Mouse (Mus musculus): ENCODE measurements around the gene Pla2g6. TPM values are rescaled to one million over a fixed set of nuclear protein-coding genes. Genes with fewer than 3 reads are reported as not detected.

Pla2g6 gene
- polyA plus RNA-seq, 1 experiment from 2014 or later: 35.5 TPM

DNA sequence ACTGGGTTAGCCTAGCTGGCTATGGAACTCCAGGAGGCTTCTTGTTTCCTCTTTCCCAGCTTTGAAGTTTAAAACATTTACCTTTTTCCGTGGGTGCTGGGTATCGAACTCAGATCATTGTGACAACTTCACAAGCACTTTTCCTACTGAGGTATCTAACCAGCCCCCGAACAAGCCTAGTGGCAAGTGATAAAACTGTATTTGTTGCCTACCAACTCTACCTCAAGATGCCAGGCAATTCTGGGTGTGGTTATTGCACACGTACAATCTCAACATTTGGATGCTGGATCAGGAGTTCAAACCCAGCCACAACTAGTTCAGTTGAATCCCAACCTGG is 717 bp upstream of the Pla2g6 start:
- Histone ChIP-seq H3K9ac (0 out of 2 replicates have a peak overlapping the region, but pooled peaks have one; percentile 15), H3K9me3 (no peaks in the 10 kb centered on the region), H3K27ac (peak overlapping the region; percentile 94; the same call in 1 of the 2 replicates), H3K4me2 (peak overlapping the region; percentile 80; the same call in 1 of the 2 replicates), H3K4me1 (replicated peaks) (peaks cover 35% of the 10 kb centered on the region), H3K36me3 (no peaks in the 10 kb centered on the region), H3K4me3 (no peak overlapping the region; the same call in 1 of the 2 replicates), H3K27me3 (no peaks in the 10 kb centered on the region)
- WGBS: 93% methylated on average over 4 of the region's 4 CpGs
- no peak for ATAC-seq (ENCODE audit: low FRiP score)

DNA sequence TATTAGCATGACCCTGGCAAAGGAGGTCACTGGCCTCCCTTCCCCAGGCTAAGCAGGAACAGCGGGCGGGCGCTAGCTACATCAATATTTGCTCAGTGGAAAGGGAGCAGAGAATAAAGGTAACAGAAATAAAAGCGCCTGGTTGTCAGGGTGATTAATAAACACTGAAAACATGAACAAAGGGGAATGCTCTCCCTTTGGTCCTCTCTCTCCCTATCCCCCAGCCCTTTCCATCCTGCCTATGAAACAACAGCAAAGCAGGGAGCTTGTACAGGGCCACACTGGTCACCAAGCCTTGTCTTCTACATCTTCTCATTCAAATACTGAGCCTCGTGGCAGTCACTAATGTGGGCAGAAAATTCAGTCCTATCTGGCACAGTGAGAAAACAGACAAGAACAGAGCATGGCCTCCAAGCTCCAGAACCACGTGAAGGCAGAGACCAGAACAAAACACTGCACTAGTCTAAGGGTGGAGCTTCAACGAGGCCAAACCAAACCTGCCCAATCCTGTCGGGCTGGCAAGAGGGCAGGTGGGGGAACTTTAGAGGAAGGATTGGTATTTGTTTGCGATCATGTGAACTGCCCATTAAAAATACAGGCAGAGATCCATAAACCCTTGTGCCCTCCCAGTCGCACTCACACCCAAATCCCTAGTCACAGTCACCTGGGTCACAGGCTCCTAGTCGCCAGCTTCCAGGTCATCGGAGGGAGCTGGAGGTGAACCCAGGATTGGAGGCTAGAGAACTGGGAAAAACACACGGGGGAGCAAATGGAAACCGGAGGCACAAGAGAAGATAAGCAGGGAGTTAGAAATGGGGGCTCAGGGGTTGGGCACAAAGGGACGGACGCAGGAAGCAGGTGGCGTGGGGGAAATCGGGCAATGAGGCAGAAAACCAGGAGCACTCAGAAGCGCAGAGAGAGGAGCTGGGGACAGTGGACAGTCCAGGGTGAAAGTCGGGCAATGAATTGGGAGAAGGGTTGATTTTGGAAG is 924 bp downstream of the Pla2g6 start:
- no peaks in the 10 kb centered on the region for H3K27me3 ChIP-seq
- peak overlapping the region; percentile 80 for H3K4me2 ChIP-seq
- 6% methylated on average over 20 of the region's 20 CpGs for WGBS
- H3K4me1 ChIP-seq (replicated peaks): peaks cover 40% of the 10 kb centered on the region
- peak overlapping the region; percentile 56 for H3K4me3 ChIP-seq
- no peaks in the 10 kb centered on the region for H3K36me3 ChIP-seq
- peak; percentile 41 for ATAC-seq (ENCODE audit: low FRiP score)
- H3K9ac ChIP-seq: peak overlapping the region; percentile 80
- H3K9me3 ChIP-seq: no peaks in the 10 kb centered on the region
- H3K27ac ChIP-seq: peak overlapping the region; percentile 94

DNA sequence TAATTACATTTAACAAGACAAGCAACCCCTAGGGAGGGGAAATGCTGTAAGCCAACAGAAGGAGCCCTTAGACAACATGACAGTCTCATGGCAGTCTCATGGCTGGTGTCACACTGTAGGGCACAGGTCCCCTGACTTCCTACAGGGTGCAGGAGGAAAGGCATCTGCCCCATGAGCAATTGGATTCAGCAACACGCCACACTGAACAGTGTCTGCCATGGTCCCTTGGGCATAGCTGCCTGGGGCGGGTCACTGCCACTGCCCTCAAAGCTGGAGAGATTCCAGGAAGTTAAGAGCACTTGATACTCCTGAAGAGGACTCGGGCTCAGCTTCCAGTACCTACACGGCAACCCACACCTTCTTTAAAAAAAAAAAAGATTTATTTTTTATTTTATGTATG is 1.9 kb downstream of the Pla2g6 start:
- no peaks in the 10 kb centered on the region for H3K9me3 ChIP-seq
- no peak for ATAC-seq (ENCODE audit: low FRiP score)
- no peaks in the 10 kb centered on the region for H3K36me3 ChIP-seq
- H3K4me1 ChIP-seq (replicated peaks): peaks cover 40% of the 10 kb centered on the region
- H3K9ac ChIP-seq: no peak overlapping the region
- 54% methylated on average over 4 of the region's 4 CpGs for WGBS
- no peaks in the 10 kb centered on the region for H3K27me3 ChIP-seq
- peak overlapping the region; percentile 80 for H3K4me2 ChIP-seq
- no peak overlapping the region for H3K4me3 ChIP-seq
- peak overlapping the region; percentile 94 for H3K27ac ChIP-seq

DNA sequence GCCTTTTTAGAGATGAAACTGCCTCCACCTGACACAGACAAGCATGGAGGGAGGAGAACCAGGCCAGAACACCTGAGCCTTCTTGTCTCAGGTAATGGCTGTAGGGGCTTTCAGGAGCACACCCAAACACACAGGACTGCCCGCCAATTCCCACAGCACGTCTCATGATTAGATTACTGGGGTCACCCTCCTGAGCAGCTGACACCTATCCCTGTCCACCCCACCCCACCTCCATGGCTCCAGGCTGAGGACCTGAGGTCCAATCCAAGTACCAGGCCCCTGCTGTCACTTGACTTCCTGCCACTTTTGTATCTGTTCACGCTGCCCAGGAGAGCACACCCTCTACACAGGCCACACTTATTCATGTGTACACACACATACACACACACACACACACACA is 2.4 kb downstream of the Pla2g6 start:
- Histone ChIP-seq H3K9ac (peak overlapping the region; percentile 49; the same call in 1 of the 2 replicates), H3K4me2 (peak overlapping the region; percentile 80; the same call in 1 of the 2 replicates), H3K4me3 (no peak overlapping the region), H3K36me3 (no peaks in the 10 kb centered on the region), H3K9me3 (no peaks in the 10 kb centered on the region), H3K4me1 (replicated peaks) (peaks cover 40% of the 10 kb centered on the region), H3K27ac (peak overlapping the region; percentile 60; the same call in 1 of the 2 replicates), H3K27me3 (no peaks in the 10 kb centered on the region)
- WGBS: 84% methylated on average over 3 of the region's 3 CpGs
- ATAC-seq (ENCODE audit: low FRiP score): no peak

DNA sequence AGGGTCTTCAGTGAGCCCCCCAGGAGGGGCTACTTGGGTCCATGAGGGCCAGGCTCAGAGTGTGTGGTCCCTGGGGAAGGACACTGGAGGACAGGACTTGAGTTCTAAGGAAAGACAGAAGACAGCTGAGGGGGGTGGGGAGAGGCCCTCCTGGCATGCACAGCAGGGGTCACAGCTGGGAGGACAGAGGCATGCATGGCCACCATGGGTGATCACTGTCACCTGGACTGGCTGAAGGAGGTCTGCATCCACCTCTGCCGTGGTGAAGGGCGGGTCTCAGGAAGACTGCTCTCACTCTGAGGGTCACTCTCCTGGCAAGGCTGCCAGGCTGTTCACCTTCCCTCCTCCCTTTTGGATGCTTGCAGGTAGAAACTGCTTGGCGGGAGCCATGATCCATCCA is 3.8 kb downstream of the Pla2g6 start:
- Histone ChIP-seq H3K27me3 (no peaks in the 10 kb centered on the region), H3K9ac (no peak overlapping the region), H3K4me2 (no peak overlapping the region), H3K27ac (peak overlapping the region; percentile 31; the same call in 1 of the 2 replicates), H3K4me1 (replicated peaks) (peaks cover 40% of the 10 kb centered on the region), H3K9me3 (no peaks in the 10 kb centered on the region), H3K4me3 (no peak overlapping the region), H3K36me3 (no peaks in the 10 kb centered on the region)
- WGBS: 95% methylated on average over 3 of the region's 3 CpGs
- ATAC-seq (ENCODE audit: low FRiP score): no peak

DNA sequence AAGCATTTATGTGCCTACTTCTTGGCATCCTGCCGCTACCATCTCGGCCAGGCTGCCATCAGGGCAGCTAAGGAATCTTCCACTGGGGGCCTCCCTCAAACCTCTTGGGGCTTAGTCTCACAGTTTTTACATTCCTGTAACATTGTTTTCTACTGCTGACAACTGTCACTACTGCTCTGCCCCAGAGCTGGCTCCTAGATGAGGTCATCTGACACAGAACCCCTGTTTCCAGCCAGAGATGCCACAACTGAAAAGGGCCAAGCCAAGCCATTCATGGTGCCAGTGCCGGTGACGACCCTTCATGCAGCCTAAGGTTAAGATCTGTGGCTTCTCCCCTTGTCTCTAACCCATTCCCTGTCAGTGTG is 4.4 kb downstream of the Pla2g6 start:
- Histone ChIP-seq H3K27me3 (no peaks in the 10 kb centered on the region), H3K4me3 (no peak overlapping the region), H3K36me3 (no peaks in the 10 kb centered on the region), H3K9me3 (no peaks in the 10 kb centered on the region), H3K9ac (no peak overlapping the region), H3K4me1 (replicated peaks) (peaks cover 40% of the 10 kb centered on the region), H3K4me2 (no peak overlapping the region), H3K27ac (peak overlapping the region; percentile 31; the same call in 1 of the 2 replicates)
- WGBS: 74% methylated on average over 4 of the region's 4 CpGs
- no peak for ATAC-seq (ENCODE audit: low FRiP score)

DNA sequence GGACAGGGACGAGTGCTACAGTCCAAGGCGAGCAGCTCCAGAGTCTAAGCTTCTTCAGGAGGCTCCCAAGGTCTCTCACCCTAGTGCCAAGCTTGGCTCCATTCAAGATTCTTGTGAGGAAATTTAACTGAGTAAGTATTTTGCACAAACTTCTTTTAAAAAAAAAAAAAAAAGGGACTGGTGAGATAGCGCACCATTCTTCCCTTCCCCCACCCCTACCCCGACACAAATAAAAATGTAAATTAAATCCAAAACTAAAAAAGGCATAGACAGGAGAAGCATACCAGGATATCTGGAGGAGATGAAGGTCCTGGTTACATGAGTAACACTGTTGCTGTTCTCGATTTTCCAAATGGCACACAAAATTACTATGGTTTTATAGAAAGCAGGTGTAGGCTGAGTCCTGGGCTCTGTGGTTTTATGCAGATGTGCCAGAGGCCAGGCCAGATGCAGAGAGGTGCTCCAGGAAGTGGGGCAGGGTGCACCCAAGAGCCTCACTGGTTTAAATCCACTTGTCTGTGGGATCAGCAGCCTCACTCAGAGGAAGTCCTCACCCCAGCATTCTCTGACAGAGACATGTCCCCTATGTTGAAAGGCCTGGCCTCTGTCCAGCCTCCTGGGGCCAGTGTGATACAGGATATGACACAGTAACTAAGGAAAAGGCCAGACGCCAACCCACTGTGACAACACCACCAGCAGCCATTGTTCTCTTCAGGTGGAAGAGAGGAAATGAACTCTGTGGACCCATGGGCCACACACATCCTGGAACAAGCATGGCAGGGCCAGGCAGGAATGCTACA is 5.0 kb downstream of the Pla2g6 start:
- Histone ChIP-seq H3K27me3 (no peaks in the 10 kb centered on the region), H3K36me3 (no peaks in the 10 kb centered on the region), H3K4me1 (replicated peaks) (peaks cover 40% of the 10 kb centered on the region), H3K9ac (no peak overlapping the region), H3K9me3 (no peaks in the 10 kb centered on the region), H3K4me3 (no peak overlapping the region), H3K4me2 (no peak overlapping the region), H3K27ac (peak overlapping the region; percentile 31)
- ATAC-seq (ENCODE audit: low FRiP score): no peak
- 80% methylated on average over 6 of the region's 6 CpGs for WGBS

DNA sequence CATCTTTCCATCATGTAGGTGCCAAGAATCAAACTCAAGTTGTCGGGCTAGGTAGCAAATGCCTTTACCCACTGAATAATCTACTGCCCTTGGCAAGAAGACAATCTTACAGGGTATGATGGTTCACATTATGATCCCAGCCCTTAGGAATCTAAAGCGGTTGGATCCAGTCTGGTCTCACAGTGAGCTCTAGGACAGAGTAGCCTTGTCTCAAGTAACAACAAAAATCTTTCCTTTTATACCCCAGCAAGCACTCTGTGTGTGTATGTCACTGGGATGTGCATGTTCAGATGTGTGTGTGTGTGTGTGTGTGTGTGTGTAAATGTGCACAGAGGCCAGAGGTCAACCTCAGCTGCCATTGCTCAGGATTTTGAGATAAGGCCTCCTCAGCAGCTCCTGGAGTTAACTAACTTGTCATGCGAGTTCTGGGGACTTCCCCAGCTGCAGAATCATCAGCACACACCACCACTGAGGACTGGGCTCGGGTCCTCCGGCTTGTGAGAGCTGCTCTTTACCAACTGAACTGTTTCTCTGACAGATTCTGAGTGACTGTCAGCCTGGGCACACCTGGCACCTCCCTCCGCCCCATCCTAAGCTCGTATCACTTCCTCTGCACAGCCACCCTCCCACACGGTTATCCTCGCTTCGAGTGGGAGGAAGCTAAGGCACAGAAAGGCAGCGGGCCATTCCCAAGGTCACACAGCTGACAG is 5.8 kb downstream of the Pla2g6 start:
- Histone ChIP-seq H3K36me3 (peaks cover 3% of the 10 kb centered on the region), H3K4me1 (replicated peaks) (peaks cover 39% of the 10 kb centered on the region), H3K4me3 (no peak overlapping the region), H3K27ac (no peak overlapping the region), H3K4me2 (no peak overlapping the region), H3K27me3 (no peaks in the 10 kb centered on the region), H3K9me3 (no peaks in the 10 kb centered on the region), H3K9ac (no peak overlapping the region)
- 79% methylated on average over 11 of the region's 11 CpGs for WGBS
- no peak for ATAC-seq (ENCODE audit: low FRiP score)

DNA sequence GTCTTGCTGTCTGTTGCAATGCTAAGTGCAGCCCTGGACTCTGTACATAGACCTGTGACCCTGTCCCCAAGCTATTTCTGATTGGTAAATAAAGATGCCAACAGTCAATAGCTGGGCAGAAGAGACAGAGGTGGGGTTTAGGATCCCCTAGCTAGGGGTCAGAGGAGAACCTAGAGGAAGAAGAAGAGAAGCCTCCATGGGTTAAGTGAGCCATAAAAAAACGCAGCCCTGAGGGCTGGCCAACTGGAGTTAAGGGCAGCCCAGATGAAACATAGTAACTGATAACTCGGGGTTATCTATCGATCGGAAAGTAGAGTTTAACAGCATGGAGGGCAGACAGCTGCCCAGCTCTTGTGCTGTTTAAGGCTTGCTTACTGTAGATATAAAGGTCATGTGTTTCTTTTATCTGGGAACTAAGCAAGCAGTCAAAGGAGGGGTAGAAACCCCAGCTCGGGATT is 6.4 kb downstream of the Pla2g6 start:
- Histone ChIP-seq H3K4me1 (replicated peaks) (peaks cover 32% of the 10 kb centered on the region), H3K36me3 (peaks cover 8% of the 10 kb centered on the region), H3K9me3 (no peaks in the 10 kb centered on the region), H3K4me3 (no peak overlapping the region), H3K27ac (no peak overlapping the region), H3K27me3 (no peaks in the 10 kb centered on the region), H3K9ac (no peak overlapping the region), H3K4me2 (no peak overlapping the region)
- 84% methylated on average over 5 of the region's 5 CpGs for WGBS
- no peak for ATAC-seq (ENCODE audit: low FRiP score)

DNA sequence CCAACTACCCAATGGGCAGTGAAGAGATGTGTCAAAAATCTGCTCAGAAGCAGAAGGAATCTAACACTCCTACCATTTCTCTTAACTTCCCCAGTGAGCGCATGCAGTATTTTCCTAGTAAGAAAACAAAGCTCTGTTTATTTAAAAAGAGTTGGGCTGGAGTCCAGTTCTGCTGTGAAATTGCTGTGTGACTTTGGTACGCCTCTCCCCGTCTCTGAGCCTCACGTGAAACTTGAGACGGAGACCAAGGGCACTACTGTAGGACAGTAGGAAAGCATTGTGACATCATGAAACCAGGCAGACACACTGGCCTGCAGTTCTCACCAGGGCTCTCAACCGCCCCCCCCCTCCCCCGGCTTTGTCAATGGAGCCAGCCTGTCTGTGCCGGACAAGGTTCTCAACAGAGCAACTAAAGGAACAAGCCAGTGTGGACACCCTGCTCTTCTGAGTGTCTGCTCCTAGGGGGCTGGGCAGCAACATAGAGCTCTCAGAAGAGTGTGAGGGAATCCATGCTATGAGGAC is 14.3 kb downstream of the Pla2g6 start:
- Histone ChIP-seq H3K9ac (no peak overlapping the region), H3K36me3 (peaks cover 38% of the 10 kb centered on the region), H3K4me3 (no peak overlapping the region), H3K4me2 (no peak overlapping the region), H3K27ac (no peak overlapping the region), H3K4me1 (replicated peaks) (no peaks in the 10 kb centered on the region), H3K27me3 (no peaks in the 10 kb centered on the region), H3K9me3 (no peaks in the 10 kb centered on the region)
- 74% methylated on average over 8 of the region's 8 CpGs for WGBS
- no peak for ATAC-seq (ENCODE audit: low FRiP score)

DNA sequence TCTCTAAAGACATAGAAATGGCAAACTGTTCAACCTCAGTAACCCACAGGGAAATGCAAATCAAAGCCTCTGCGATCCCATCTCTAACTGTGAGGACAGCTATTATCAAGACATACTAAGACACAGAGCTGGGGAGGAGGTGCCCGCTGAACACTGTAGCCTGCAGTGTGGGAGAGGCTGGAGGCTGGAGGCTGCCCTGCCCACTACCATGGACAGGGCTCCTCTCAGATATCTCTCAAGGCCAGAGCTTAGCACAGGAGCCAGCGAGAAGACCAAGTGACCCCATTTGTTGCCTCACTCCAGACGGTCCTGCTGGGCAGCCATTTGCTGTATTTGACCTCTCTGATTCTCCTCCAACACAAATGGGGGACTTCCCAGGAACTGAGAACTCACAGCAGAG is 20.3 kb downstream of the Pla2g6 start:
- Histone ChIP-seq H3K4me2 (no peak overlapping the region), H3K27ac (no peak overlapping the region), H3K36me3 (peaks cover 52% of the 10 kb centered on the region), H3K4me3 (no peak overlapping the region), H3K9me3 (no peaks in the 10 kb centered on the region), H3K9ac (no peak overlapping the region), H3K27me3 (no peaks in the 10 kb centered on the region), H3K4me1 (replicated peaks) (0 out of 2 replicates have a peak, but pooled peaks cover 5% of the 10 kb centered on the region)
- ATAC-seq (ENCODE audit: low FRiP score): no peak
- WGBS: 75% methylated on average over 4 of the region's 4 CpGs

Measured in hindbrain, embryonic 13.5 days (tissue).